Mouse (Mus musculus) cortical plate, adult 2 months (tissue): Measurements from ENCODE around the gene Erg28.

Experiments
- CTCF ChIP-seq: fragments of 200-500 bp; IDR thresholded peaks from 2 replicates; pipeline ENCODE4 v1.5.1; 2011; ENCODE audit warnings: mild to moderate bottlenecking, control low read depth, low read length; ENCODE audit not compliant: insufficient read depth; ENCODE audit errors: extremely low read depth
- POLR2A ChIP-seq: fragments of 200-500 bp; IDR thresholded peaks from 2 replicates; pipeline ENCODE4 v1.6.1; 2011; ENCODE audit warnings: mild to moderate bottlenecking, low read length, control low read depth; ENCODE audit not compliant: insufficient read depth; ENCODE audit errors: extremely low read depth

DNA sequence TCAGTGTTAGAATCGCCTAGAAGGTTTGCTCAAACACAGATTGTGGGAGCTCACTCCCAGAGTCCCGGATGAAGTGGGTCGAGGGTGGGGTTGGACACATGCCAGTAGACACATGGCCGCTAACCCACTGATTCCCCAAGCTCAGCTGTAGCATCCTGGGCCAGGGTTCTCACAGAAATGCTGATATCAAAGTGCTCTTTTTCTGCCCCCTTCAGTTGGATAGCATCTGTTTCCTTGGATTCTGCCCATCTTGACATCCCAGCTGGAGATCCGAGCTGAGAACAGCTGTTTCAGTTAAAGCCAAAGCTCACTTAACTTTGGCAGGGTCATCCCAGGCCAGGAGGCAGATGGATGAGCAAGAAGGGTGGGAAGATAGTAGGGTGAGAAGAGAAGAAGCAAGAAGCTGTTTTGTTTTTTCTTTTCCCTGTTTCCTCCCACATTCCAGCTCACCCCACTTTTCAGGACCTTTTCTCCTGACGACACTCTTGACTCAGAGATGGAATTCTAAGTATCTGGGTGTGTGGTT is 31.5 kb downstream of the Erg28 start:
- no peak for TF ChIP-seq CTCF
- TF ChIP-seq POLR2A = no peak
